7 mouse cellular contexts compared by ENCODE assay signal in the genomic region with DNA sequence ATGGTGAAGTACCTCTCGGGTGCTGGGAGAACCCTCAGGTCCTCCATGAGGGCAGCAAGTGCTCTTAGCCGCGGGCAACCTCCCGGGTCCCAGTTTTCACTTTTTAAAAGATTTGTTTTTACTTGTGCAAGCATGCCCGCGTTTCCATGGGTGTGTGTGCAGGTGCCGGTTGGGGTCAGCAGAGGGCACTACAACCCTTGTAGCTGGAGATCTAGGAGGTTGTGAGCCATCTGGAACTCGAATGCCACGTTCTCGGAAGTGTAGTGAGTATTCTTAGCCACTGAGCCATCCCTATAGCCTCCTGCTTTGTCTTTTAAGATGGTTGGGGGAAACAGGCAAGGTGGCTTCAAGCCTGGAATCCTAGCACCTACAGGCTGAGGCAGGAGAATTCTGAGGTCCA. TPM values are rescaled to one million over a fixed set of nuclear protein-coding genes. Genes with fewer than 3 reads are reported as not detected.
DNase-seq lines count a peak whose midpoint lies in the region; ATAC-seq and TF ChIP-seq lines count a peak whose summit lies in the region.

No protein-coding gene starts in this region.

- peak; percentile 39 for DNase-seq in G1E (ENCODE audit: low spot score)
- peak; percentile 76 for DNase-seq in adrenal gland, postnatal 25 days
- DNase-seq in embryonic facial prominence, embryonic 11.5 days (ENCODE audit: low spot score) = peak; percentile 72
- DNase-seq in heart, postnatal 0 days (ENCODE audit: low spot score) = peak; percentile 80
- peak; percentile 66 for DNase-seq in layer of hippocampus, postnatal 14 days (ENCODE audit: low spot score in 2 of 2)
- DNase-seq in right cerebral cortex, postnatal 36 days (ENCODE audit: low spot score in 2 of 2) = peak; percentile 48 to 62

- no peak; the same call in 1 of the 2 replicates for ATAC-seq in G1E (ENCODE audit: extremely low read depth, insufficient number of reproducible peaks, low FRiP score, poor library complexity, severe bottlenecking)
- no peak for ATAC-seq in embryonic facial prominence, embryonic 11.5 days (replicated peaks; ENCODE audit: insufficient number of reproducible peaks, low FRiP score, low TSS enrichment, low read depth)
- peak; percentile 73; the same call in 1 of the 2 replicates for ATAC-seq in heart, postnatal 0 days (ENCODE audit: insufficient read depth, low read depth)
- peak; percentile 99 for ATAC-seq in megakaryocyte progenitor cell, adult 5-6 weeks (replicated peaks; ENCODE audit: poor library complexity)

- no peaks in the 10 kb centered on the region for H3K9me3 ChIP-seq in G1E (replicated peaks)
- H3K9me3 ChIP-seq in embryonic facial prominence, embryonic 11.5 days (replicated peaks; ENCODE audit: control insufficient read depth, low read length) = no peaks in the 10 kb centered on the region
- H3K9me3 ChIP-seq in heart, postnatal 0 days (replicated peaks; ENCODE audit: control insufficient read depth, low read length) = no peaks in the 10 kb centered on the region

- no peak overlapping the region for H3K4me3 ChIP-seq in G1E (ENCODE audit: low read depth, low read length)
- H3K4me3 ChIP-seq in embryonic facial prominence, embryonic 11.5 days (ENCODE audit: low read depth, low read length) = no peak overlapping the region
- no peak overlapping the region for H3K4me3 ChIP-seq in heart, postnatal 0 days (ENCODE audit: low read depth, low read length)

- H3K27ac ChIP-seq in embryonic facial prominence, embryonic 11.5 days (replicated peaks; ENCODE audit: low read depth, low read length) = no peak overlapping the region
- no peak overlapping the region for H3K27ac ChIP-seq in heart, postnatal 0 days (ENCODE audit: low read depth)

- 25% methylated on average over 10 of the region's 10 CpGs for WGBS in embryonic facial prominence, embryonic 11.5 days
- 14% methylated on average over 10 of the region's 10 CpGs for whole genome bisulfite sequencing in heart, postnatal 0 days

- H3K27me3 ChIP-seq in G1E (ENCODE audit: insufficient read depth, low read length) = peaks cover 8% of the 10 kb centered on the region
- no peaks in the 10 kb centered on the region for H3K27me3 ChIP-seq in embryonic facial prominence, embryonic 11.5 days (ENCODE audit: control insufficient read depth, insufficient read depth, low read length)
- H3K27me3 ChIP-seq in heart, postnatal 0 days (ENCODE audit: control insufficient read depth, insufficient read depth, low read length) = no peaks in the 10 kb centered on the region

- H3K36me3 ChIP-seq in G1E (replicated peaks) = no peaks in the 10 kb centered on the region
- peaks cover 9% of the 10 kb centered on the region for H3K36me3 ChIP-seq in embryonic facial prominence, embryonic 11.5 days (replicated peaks; ENCODE audit: control insufficient read depth, insufficient read depth, low read depth, low read length)
- peaks cover 8% of the 10 kb centered on the region; the same call in 1 of the 2 replicates for H3K36me3 ChIP-seq in heart, postnatal 0 days (replicated peaks; ENCODE audit: control insufficient read depth, insufficient read depth, low read length)

- TF ChIP-seq EP300 in heart, postnatal 0 days (IDR thresholded peaks at IDR 0.05; ENCODE audit: low read depth) = no peak

- no peak overlapping the region for H3K4me2 ChIP-seq in embryonic facial prominence, embryonic 11.5 days (ENCODE audit: low read depth, low read length)
- no peak overlapping the region for H3K4me2 ChIP-seq in heart, postnatal 0 days (ENCODE audit: low read depth, low read length)

- peaks cover 2% of the 10 kb centered on the region; the same call in 1 of the 2 replicates for H3K4me1 ChIP-seq in G1E (ENCODE audit: insufficient read depth, low read depth, low read length)
- H3K4me1 ChIP-seq in embryonic facial prominence, embryonic 11.5 days (ENCODE audit: control insufficient read depth, insufficient read depth, low read length) = no peaks in the 10 kb centered on the region
- H3K4me1 ChIP-seq in heart, postnatal 0 days (ENCODE audit: control insufficient read depth, insufficient read depth) = no peaks in the 10 kb centered on the region

- peak; percentile 31; the same call in 1 of the 2 replicates for TF ChIP-seq CTCF in G1E (IDR thresholded peaks at IDR 0.05; ENCODE audit: low read depth, low read length)
- TF ChIP-seq CTCF in heart, postnatal 0 days (IDR thresholded peaks at IDR 0.05; ENCODE audit: low read depth) = peak; percentile 85

- no peak overlapping the region for H3K9ac ChIP-seq in embryonic facial prominence, embryonic 11.5 days (replicated peaks; ENCODE audit: low read length)
- H3K9ac ChIP-seq in heart, postnatal 0 days (replicated peaks; ENCODE audit: low read depth, low read length) = no peak overlapping the region

RNA-seq across cellular contexts. Expression of a gene that starts 44.9 kb away (rescaled TPM):
- total RNA-seq in G1E (2014; fragmentation: Nextera tagmentation) (0.53 TPM in 1 of 2 replicates, not detected in the other), G1E (2017) (0.12 and 0.38 TPM in 2 replicates)
- 0.28 and 0.33 TPM in 2 replicates for polyA plus RNA-seq in G1E (2012)
- total RNA-seq in adrenal gland, postnatal 25 days (2021) = 13.9 and 17.8 TPM in 2 replicates
- polyA plus RNA-seq in embryonic facial prominence, embryonic 11.5 days (2014; fragmentation: Nextera tagmentation; extraction: Ambion mirVana) = 4.6 and 5.5 TPM in 2 replicates
- total RNA-seq in heart, postnatal 0 days (2014; rRNA removed; ENCODE audit: low replicate concordance) = 11.3 and 14.0 TPM in 2 replicates
- 0.86 and 0.87 TPM in 2 replicates for polyA plus RNA-seq in heart, postnatal 0 days (2015; fragmentation: Nextera tagmentation; extraction: Ambion mirVana)
- total RNA-seq in layer of hippocampus, postnatal 14 days (2021) = 100 to 1,000 TPM; 102 to 103 TPM
- 2.1 and 2.2 TPM in 2 replicates for total RNA-seq in megakaryocyte progenitor cell, adult 5-6 weeks (2015)
- total RNA-seq in megakaryocyte progenitor cell, adult 5-6 weeks (2017) = 4.0 and 17.6 TPM in 2 replicates

RNA-seq across cellular contexts. Expression of a gene that starts 50.8 kb away (rescaled TPM):
- total RNA-seq in G1E (2014; fragmentation: Nextera tagmentation) (not detected in 2 replicates), G1E (2017) (1.6 and 2.2 TPM in 2 replicates)
- 1.5 TPM in 2 replicates for polyA plus RNA-seq in G1E (2012)
- 52.0 and 80.0 TPM in 2 replicates for total RNA-seq in adrenal gland, postnatal 25 days (2021)
- polyA plus RNA-seq in embryonic facial prominence, embryonic 11.5 days (2014; fragmentation: Nextera tagmentation; extraction: Ambion mirVana) = 99.8 and 104 TPM in 2 replicates
- total RNA-seq in heart, postnatal 0 days (2014; rRNA removed; ENCODE audit: low replicate concordance) = 28.8 and 63.7 TPM in 2 replicates
- polyA plus RNA-seq in heart, postnatal 0 days (2015; fragmentation: Nextera tagmentation; extraction: Ambion mirVana) = 20.5 and 27.7 TPM in 2 replicates
- total RNA-seq in layer of hippocampus, postnatal 14 days (2021) = 10 to 100 TPM; 28.0 to 35.0 TPM
- 21.9 and 28.4 TPM in 2 replicates for total RNA-seq in megakaryocyte progenitor cell, adult 5-6 weeks (2015)
- total RNA-seq in megakaryocyte progenitor cell, adult 5-6 weeks (2017) = 14.5 and 18.2 TPM in 2 replicates

RNA-seq across cellular contexts. Expression of a gene that starts 52.7 kb away (rescaled TPM):
- total RNA-seq in G1E (2014; fragmentation: Nextera tagmentation) = not detected in 2 replicates
- 0.11 TPM in 1 of 2 replicates, not detected in the other for total RNA-seq in G1E (2017)
- polyA plus RNA-seq in G1E (2012) = not detected in 2 replicates
- total RNA-seq in adrenal gland, postnatal 25 days (2021) = not detected in 2 replicates
- 0.14 TPM in 1 of 2 replicates, not detected in the other for polyA plus RNA-seq in embryonic facial prominence, embryonic 11.5 days (2014; fragmentation: Nextera tagmentation; extraction: Ambion mirVana)
- total RNA-seq in heart, postnatal 0 days (2014; rRNA removed; ENCODE audit: low replicate concordance) = not detected in 2 replicates
- polyA plus RNA-seq in heart, postnatal 0 days (2015; fragmentation: Nextera tagmentation; extraction: Ambion mirVana) = not detected in 2 replicates
- 1 to 10 TPM; 6.3 to 7.2 TPM for total RNA-seq in layer of hippocampus, postnatal 14 days (2021)
- not detected in 2 replicates for total RNA-seq in megakaryocyte progenitor cell, adult 5-6 weeks (2015)
- not detected in 2 replicates for total RNA-seq in megakaryocyte progenitor cell, adult 5-6 weeks (2017)

Comparison
In these comparisons a context has a peak if more than half of its experiments do, and no peak if none do; other contexts are left out.
1. ATAC-seq: peak in heart, postnatal 0 days (single experiment) and megakaryocyte progenitor cell, adult 5-6 weeks (single experiment); none in G1E (single experiment) and embryonic facial prominence, embryonic 11.5 days (single experiment).
2. Peak in every context shown above with its lines, with median percentiles within 50 percentile points of each other: DNase-seq.